In genomic region chr17:27946371-27946770, GRCm38 (mm10) we compare ENCODE assay signal across 11 mouse cellular contexts. TPM values are rescaled to one million over a fixed set of nuclear protein-coding genes. Genes with fewer than 3 reads are reported as not detected.
DNase-seq lines count a peak whose midpoint lies in the region; ATAC-seq lines count a peak whose summit lies in the region.
"Had no signal": no experiment of that assay in that cellular context is flagged by ENCODE, and none has a peak within 500 bp of the region (broad histone marks: within the 10 kb centered on the region; RNA-seq: fewer than 3 reads in every experiment).

No protein-coding gene starts in this region.

- H3K4me3 ChIP-seq in embryonic facial prominence, embryonic 12.5 days, result no peak overlapping the region
- no peak overlapping the region for H3K4me3 ChIP-seq in embryonic facial prominence, embryonic 10.5 days
- no peak overlapping the region for H3K4me3 ChIP-seq in hindbrain, embryonic 13.5 days
- no peak overlapping the region for H3K4me3 ChIP-seq in hindbrain, embryonic 11.5 days (ENCODE audit: low read depth, low read length)
- H3K4me3 ChIP-seq in embryonic facial prominence, embryonic 15.5 days (replicated peaks), result no peak overlapping the region
- H3K4me3 ChIP-seq in limb, embryonic 15.5 days, result no peak overlapping the region
- H3K4me3 ChIP-seq: liver, embryonic 13.5 days; midbrain, embryonic 12.5 days had no signal

- WGBS in embryonic facial prominence, embryonic 12.5 days, result 81% methylated on average over 8 of the region's 8 CpGs
- WGBS in embryonic facial prominence, embryonic 10.5 days, result 89% methylated on average over 8 of the region's 8 CpGs
- 81% methylated on average over 8 of the region's 8 CpGs for WGBS in hindbrain, embryonic 13.5 days
- 84% methylated on average over 8 of the region's 8 CpGs for WGBS in hindbrain, embryonic 11.5 days
- WGBS in embryonic facial prominence, embryonic 15.5 days, result 71% methylated on average over 8 of the region's 8 CpGs
- 75% methylated on average over 8 of the region's 8 CpGs for whole genome bisulfite sequencing in limb, embryonic 15.5 days

- no peak overlapping the region for H3K9ac ChIP-seq in embryonic facial prominence, embryonic 12.5 days
- peak overlapping the region; percentile 39; the same call in 1 of the 2 replicates for H3K9ac ChIP-seq in hindbrain, embryonic 13.5 days
- H3K9ac ChIP-seq in hindbrain, embryonic 11.5 days (ENCODE audit: low read depth, low read length), result no peak overlapping the region
- no peak overlapping the region for H3K9ac ChIP-seq in embryonic facial prominence, embryonic 15.5 days
- H3K9ac ChIP-seq in limb, embryonic 15.5 days, result no peak overlapping the region
- H3K9ac ChIP-seq: liver, embryonic 13.5 days; midbrain, embryonic 12.5 days had no signal

- no peaks in the 10 kb centered on the region for H3K36me3 ChIP-seq in embryonic facial prominence, embryonic 12.5 days
- H3K36me3 ChIP-seq in embryonic facial prominence, embryonic 10.5 days (replicated peaks), result no peaks in the 10 kb centered on the region
- H3K36me3 ChIP-seq in hindbrain, embryonic 13.5 days, result no peaks in the 10 kb centered on the region
- H3K36me3 ChIP-seq in hindbrain, embryonic 11.5 days (ENCODE audit: control insufficient read depth, insufficient read depth, low read length), result no peaks in the 10 kb centered on the region
- no peaks in the 10 kb centered on the region for H3K36me3 ChIP-seq in embryonic facial prominence, embryonic 15.5 days
- no peaks in the 10 kb centered on the region for H3K36me3 ChIP-seq in limb, embryonic 15.5 days
- H3K36me3 ChIP-seq: liver, embryonic 13.5 days; midbrain, embryonic 12.5 days had no signal

- peaks cover 16% of the 10 kb centered on the region for H3K4me1 ChIP-seq in embryonic facial prominence, embryonic 12.5 days
- H3K4me1 ChIP-seq in embryonic facial prominence, embryonic 10.5 days, result peaks cover 22% of the 10 kb centered on the region
- H3K4me1 ChIP-seq in hindbrain, embryonic 13.5 days (replicated peaks), result peaks cover 34% of the 10 kb centered on the region
- H3K4me1 ChIP-seq in hindbrain, embryonic 11.5 days (replicated peaks; ENCODE audit: control insufficient read depth, insufficient read depth, low read length), result no peaks in the 10 kb centered on the region
- H3K4me1 ChIP-seq in embryonic facial prominence, embryonic 15.5 days, result peaks cover 27% of the 10 kb centered on the region
- H3K4me1 ChIP-seq in limb, embryonic 15.5 days, result peaks cover 34% of the 10 kb centered on the region

- no peak for ATAC-seq in embryonic facial prominence, embryonic 12.5 days (ENCODE audit: insufficient number of reproducible peaks, insufficient read depth, low FRiP score, low TSS enrichment)
- no peak for ATAC-seq in hindbrain, embryonic 13.5 days (ENCODE audit: low FRiP score)
- ATAC-seq in hindbrain, embryonic 11.5 days (ENCODE audit: low FRiP score), result no peak
- no peak for ATAC-seq in embryonic facial prominence, embryonic 15.5 days (ENCODE audit: insufficient number of reproducible peaks, low FRiP score, low TSS enrichment, low read depth)
- ATAC-seq in limb, embryonic 15.5 days (ENCODE audit: insufficient number of reproducible peaks, low FRiP score, low TSS enrichment, low read depth), result no peak

- DNase-seq in embryonic facial prominence, embryonic 10.5 days (ENCODE audit: low spot score), result no peak
- DNase-seq in hindbrain, embryonic 11.5 days (ENCODE audit: low spot score), result no peak
- no peak for DNase-seq in right cerebral cortex, postnatal 36 days (ENCODE audit: low spot score in 2 of 2)
- DNase-seq in urinary bladder, postnatal 10 days (ENCODE audit: low spot score), result no peak
- DNase-seq: liver, embryonic 13.5 days; thymus, postnatal 4 days had no signal

- peak overlapping the region; percentile 87 for H3K27ac ChIP-seq in embryonic facial prominence, embryonic 12.5 days
- H3K27ac ChIP-seq in embryonic facial prominence, embryonic 10.5 days (replicated peaks), result no peak overlapping the region
- H3K27ac ChIP-seq in hindbrain, embryonic 13.5 days, result peak overlapping the region; percentile 81
- no peak overlapping the region for H3K27ac ChIP-seq in hindbrain, embryonic 11.5 days (ENCODE audit: low read depth, low read length)
- peak overlapping the region; percentile 84 for H3K27ac ChIP-seq in embryonic facial prominence, embryonic 15.5 days (replicated peaks)
- peak overlapping the region; percentile 90 for H3K27ac ChIP-seq in limb, embryonic 15.5 days
- H3K27ac ChIP-seq: liver, embryonic 13.5 days had no signal

- no peaks in the 10 kb centered on the region for H3K27me3 ChIP-seq in embryonic facial prominence, embryonic 12.5 days
- H3K27me3 ChIP-seq in embryonic facial prominence, embryonic 10.5 days (replicated peaks; ENCODE audit: low read depth, poor library complexity, severe bottlenecking), result no peaks in the 10 kb centered on the region
- H3K27me3 ChIP-seq in hindbrain, embryonic 13.5 days, result no peaks in the 10 kb centered on the region
- H3K27me3 ChIP-seq in hindbrain, embryonic 11.5 days (ENCODE audit: control insufficient read depth, insufficient read depth, low read length), result no peaks in the 10 kb centered on the region
- no peaks in the 10 kb centered on the region for H3K27me3 ChIP-seq in embryonic facial prominence, embryonic 15.5 days
- H3K27me3 ChIP-seq in limb, embryonic 15.5 days, result no peaks in the 10 kb centered on the region
- H3K27me3 ChIP-seq: liver, embryonic 13.5 days; midbrain, embryonic 12.5 days had no signal

- H3K9me3 ChIP-seq in embryonic facial prominence, embryonic 12.5 days, result no peaks in the 10 kb centered on the region
- no peaks in the 10 kb centered on the region for H3K9me3 ChIP-seq in embryonic facial prominence, embryonic 10.5 days
- no peaks in the 10 kb centered on the region for H3K9me3 ChIP-seq in hindbrain, embryonic 13.5 days
- H3K9me3 ChIP-seq in hindbrain, embryonic 11.5 days (ENCODE audit: control insufficient read depth, low read length), result no peaks in the 10 kb centered on the region
- H3K9me3 ChIP-seq in embryonic facial prominence, embryonic 15.5 days (replicated peaks), result no peaks in the 10 kb centered on the region
- no peaks in the 10 kb centered on the region for H3K9me3 ChIP-seq in limb, embryonic 15.5 days
- H3K9me3 ChIP-seq: liver, embryonic 13.5 days; midbrain, embryonic 12.5 days had no signal

- H3K4me2 ChIP-seq in embryonic facial prominence, embryonic 12.5 days (replicated peaks), result 0 out of 2 replicates have a peak overlapping the region, but pooled peaks have one; percentile 13
- no peak overlapping the region for H3K4me2 ChIP-seq in hindbrain, embryonic 13.5 days
- no peak overlapping the region for H3K4me2 ChIP-seq in hindbrain, embryonic 11.5 days (replicated peaks; ENCODE audit: low read depth, low read length)
- no peak overlapping the region for H3K4me2 ChIP-seq in embryonic facial prominence, embryonic 15.5 days (replicated peaks)
- no peak overlapping the region for H3K4me2 ChIP-seq in limb, embryonic 15.5 days
- H3K4me2 ChIP-seq: liver, embryonic 13.5 days; midbrain, embryonic 12.5 days had no signal

RNA-seq across cellular contexts. Expression of gene Taf11, which starts 36.7 kb away (rescaled TPM):
- polyA plus RNA-seq in embryonic facial prominence, embryonic 12.5 days (2016; fragmentation: Nextera tagmentation; extraction: Ambion mirVana), result 98.3 and 104 TPM in 2 replicates
- 87.5 and 96.2 TPM in 2 replicates for polyA plus RNA-seq in embryonic facial prominence, embryonic 10.5 days (2016; fragmentation: Nextera tagmentation; extraction: Ambion mirVana)
- polyA plus RNA-seq in hindbrain, embryonic 13.5 days (2015; fragmentation: Nextera tagmentation; extraction: Ambion mirVana), result 68.4 and 76.1 TPM in 2 replicates
- 89.5 and 93.9 TPM in 2 replicates for polyA plus RNA-seq in hindbrain, embryonic 11.5 days (2014; fragmentation: Nextera tagmentation; extraction: Ambion mirVana)
- 65.5 and 65.9 TPM in 2 replicates for polyA plus RNA-seq in embryonic facial prominence, embryonic 15.5 days (2015; fragmentation: Nextera tagmentation; extraction: Ambion mirVana)
- polyA plus RNA-seq in limb, embryonic 15.5 days (2015; fragmentation: Nextera tagmentation; extraction: Ambion mirVana), result 59.0 and 60.9 TPM in 2 replicates

RNA-seq across cellular contexts. Expression of gene Anks1, which starts 37.3 kb away (rescaled TPM):
- 22.5 and 23.1 TPM in 2 replicates for polyA plus RNA-seq in embryonic facial prominence, embryonic 12.5 days (2016; fragmentation: Nextera tagmentation; extraction: Ambion mirVana)
- 18.0 and 19.4 TPM in 2 replicates for polyA plus RNA-seq in embryonic facial prominence, embryonic 10.5 days (2016; fragmentation: Nextera tagmentation; extraction: Ambion mirVana)
- polyA plus RNA-seq in hindbrain, embryonic 13.5 days (2015; fragmentation: Nextera tagmentation; extraction: Ambion mirVana), result 58.6 and 75.2 TPM in 2 replicates
- polyA plus RNA-seq in hindbrain, embryonic 11.5 days (2014; fragmentation: Nextera tagmentation; extraction: Ambion mirVana), result 35.5 and 43.6 TPM in 2 replicates
- polyA plus RNA-seq in embryonic facial prominence, embryonic 15.5 days (2015; fragmentation: Nextera tagmentation; extraction: Ambion mirVana), result 15.3 and 16.6 TPM in 2 replicates
- 12.3 and 13.0 TPM in 2 replicates for polyA plus RNA-seq in limb, embryonic 15.5 days (2015; fragmentation: Nextera tagmentation; extraction: Ambion mirVana)

Comparison
In these comparisons a context has a peak if more than half of its experiments do, and no peak if none do; other contexts are left out.
1. H3K27ac ChIP-seq: peak in embryonic facial prominence, embryonic 12.5 days (single experiment), hindbrain, embryonic 13.5 days (single experiment), embryonic facial prominence, embryonic 15.5 days (single experiment) and limb, embryonic 15.5 days (single experiment); none in embryonic facial prominence, embryonic 10.5 days (single experiment) and hindbrain, embryonic 11.5 days (single experiment).